ENCODE assay signal across 7 mouse cellular contexts in the genomic region with DNA sequence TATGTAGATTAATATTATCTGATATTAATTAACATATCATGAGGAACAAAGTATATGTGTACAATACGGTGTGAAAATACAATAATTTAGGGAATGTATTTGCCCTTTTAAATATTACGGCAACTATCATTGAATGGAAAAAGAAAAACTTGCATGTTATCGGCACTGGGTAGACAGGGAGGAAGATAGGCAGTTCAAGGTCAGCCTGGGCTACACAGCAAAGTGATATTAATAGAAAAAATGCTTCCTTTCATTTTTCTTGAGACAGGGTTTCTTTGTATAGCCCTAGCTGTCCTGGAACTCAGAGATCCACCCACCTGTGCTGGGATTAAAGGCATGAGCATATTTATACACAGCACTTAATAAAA. TPM values are rescaled to one million over a fixed set of nuclear protein-coding genes. Genes with fewer than 3 reads are reported as not detected.
DNase-seq lines count a peak whose midpoint lies in the region; ATAC-seq and TF ChIP-seq lines count a peak whose summit lies in the region.

No protein-coding gene starts in this region.

- ATAC-seq in lung, embryonic 14.5 days (ENCODE audit: insufficient read depth): no peak
- peak; percentile 1; the same call in 1 of the 2 replicates for ATAC-seq in limb, embryonic 11.5 days (ENCODE audit: insufficient number of reproducible peaks, low FRiP score, low TSS enrichment, low read depth)

- no peaks in the 10 kb centered on the region for H3K27me3 ChIP-seq in lung, embryonic 14.5 days (ENCODE audit: insufficient read depth, low read length)
- no peaks in the 10 kb centered on the region for H3K27me3 ChIP-seq in limb, embryonic 11.5 days (ENCODE audit: control insufficient read depth, insufficient read depth, low read length)
- no peaks in the 10 kb centered on the region for H3K27me3 ChIP-seq in small intestine, adult 2 months (ENCODE audit: control insufficient read depth, insufficient read depth, low read length)

- H3K9ac ChIP-seq in lung, embryonic 14.5 days: peak overlapping the region; percentile 91; the same call in 1 of the 2 replicates
- H3K9ac ChIP-seq in limb, embryonic 11.5 days (ENCODE audit: low read length): no peak overlapping the region

- peaks cover 3% of the 10 kb centered on the region; the same call in 1 of the 2 replicates for H3K4me1 ChIP-seq in lung, embryonic 14.5 days (ENCODE audit: insufficient read depth)
- peaks cover 3% of the 10 kb centered on the region for H3K4me1 ChIP-seq in embryonic fibroblast, embryonic 13.5 days (ENCODE audit: control insufficient read depth, insufficient read depth, low read length)
- 0 out of 2 replicates have a peak, but pooled peaks cover 4% of the 10 kb centered on the region for H3K4me1 ChIP-seq in limb, embryonic 11.5 days (ENCODE audit: control insufficient read depth, insufficient read depth, low read length)
- peaks cover 4% of the 10 kb centered on the region; the same call in 1 of the 2 replicates for H3K4me1 ChIP-seq in small intestine, adult 2 months (ENCODE audit: control insufficient read depth, insufficient read depth, insufficient read length, low read length)

- no peak for TF ChIP-seq POLR2A in embryonic fibroblast, embryonic 13.5 days (IDR thresholded peaks at IDR 0.05; ENCODE audit: low read depth, low read length)
- TF ChIP-seq POLR2A in small intestine, adult 2 months (IDR thresholded peaks at IDR 0.05; ENCODE audit: low read depth, low read length): no peak

- peak overlapping the region; percentile 97 for H3K27ac ChIP-seq in lung, embryonic 14.5 days (ENCODE audit: low read depth)
- peak overlapping the region; percentile 44; the same call in 1 of the 2 replicates for H3K27ac ChIP-seq in embryonic fibroblast, embryonic 13.5 days (ENCODE audit: insufficient read depth, low read length)
- H3K27ac ChIP-seq in limb, embryonic 11.5 days (replicated peaks; ENCODE audit: low read depth, low read length): no peak overlapping the region
- peak overlapping the region; percentile 74; the same call in 1 of the 2 replicates for H3K27ac ChIP-seq in small intestine, adult 2 months (ENCODE audit: insufficient read depth, low read depth, low read length)

- TF ChIP-seq CTCF in lung, embryonic 14.5 days (IDR thresholded peaks at IDR 0.05; ENCODE audit: low read depth): no peak
- TF ChIP-seq CTCF in embryonic fibroblast, embryonic 13.5 days (IDR thresholded peaks at IDR 0.05; ENCODE audit: borderline replicate concordance, insufficient read depth, low read length): no peak
- TF ChIP-seq CTCF in small intestine, adult 2 months (IDR thresholded peaks at IDR 0.05; ENCODE audit: extremely low read depth, insufficient read length, insufficient replicate concordance, low read depth, low read length): no peak

- peak overlapping the region; percentile 91 for H3K4me3 ChIP-seq in lung, embryonic 14.5 days (ENCODE audit: low read depth, low read length)
- H3K4me3 ChIP-seq in embryonic fibroblast, embryonic 13.5 days (ENCODE audit: insufficient read depth, low read length): no peak overlapping the region
- H3K4me3 ChIP-seq in limb, embryonic 11.5 days (ENCODE audit: low read depth, low read length): peak overlapping the region; percentile 91; the same call in 1 of the 2 replicates
- peak overlapping the region; percentile 90 for H3K4me3 ChIP-seq in small intestine, adult 2 months (ENCODE audit: low read depth, low read length)

- 29% methylated on average over 3 of the region's 3 CpGs for WGBS in lung, embryonic 14.5 days
- 54% methylated on average over 3 of the region's 3 CpGs for WGBS in limb, embryonic 11.5 days
- 17% methylated on average over 3 of the region's 3 CpGs for WGBS in small intestine, adult 2 months

- DNase-seq in lung, embryonic 14.5 days: peak; percentile 17
- DNase-seq in lung, postnatal 4 days: no peak
- DNase-seq in limb, embryonic 11.5 days (ENCODE audit: low spot score): no peak
- no peak for DNase-seq in cerebellum, postnatal 14 days
- DNase-seq in urinary bladder, adult 2 months (ENCODE audit: low spot score): no peak

- H3K4me2 ChIP-seq in lung, embryonic 14.5 days: peak overlapping the region; percentile 81
- H3K4me2 ChIP-seq in limb, embryonic 11.5 days (ENCODE audit: low read depth, severe bottlenecking): peak overlapping the region; percentile 77; the same call in 1 of the 2 replicates

- no peaks in the 10 kb centered on the region for H3K9me3 ChIP-seq in lung, embryonic 14.5 days (ENCODE audit: low read depth, low read length)
- no peaks in the 10 kb centered on the region for H3K9me3 ChIP-seq in limb, embryonic 11.5 days (ENCODE audit: control insufficient read depth, low read length)

- H3K36me3 ChIP-seq in lung, embryonic 14.5 days (ENCODE audit: insufficient read depth): peaks cover 5% of the 10 kb centered on the region; the same call in 1 of the 2 replicates
- H3K36me3 ChIP-seq in limb, embryonic 11.5 days (ENCODE audit: control insufficient read depth, insufficient read depth, low read length): no peaks in the 10 kb centered on the region
- no peaks in the 10 kb centered on the region for H3K36me3 ChIP-seq in small intestine, adult 2 months (ENCODE audit: control insufficient read depth, insufficient read depth, low read length)

RNA-seq across cellular contexts. Expression of gene Pspc1, which starts 0.8 kb away (rescaled TPM):
- 36.8 and 38.1 TPM in 2 replicates for polyA plus RNA-seq in lung, embryonic 14.5 days (2014; fragmentation: Nextera tagmentation; extraction: Ambion mirVana)
- polyA plus RNA-seq in embryonic fibroblast, embryonic 13.5 days (2011; ENCODE audit: insufficient read length, low read depth, missing spikeins): 47.7 and 57.4 TPM in 2 replicates
- 54.0 and 57.4 TPM in 2 replicates for polyA plus RNA-seq in limb, embryonic 11.5 days (2014; fragmentation: Nextera tagmentation; extraction: Ambion mirVana)
- 1.3 and 2.4 TPM in 2 replicates for polyA plus RNA-seq in small intestine, adult 2 months (2012; rRNA removed)
- 15.6 and 19.8 TPM in 2 replicates for polyA plus RNA-seq in urinary bladder, adult 2 months (2012; rRNA removed)

RNA-seq across cellular contexts. Expression of gene Zmym5, which starts 32.6 kb away (rescaled TPM):
- 22.2 and 23.3 TPM in 2 replicates for polyA plus RNA-seq in lung, embryonic 14.5 days (2014; fragmentation: Nextera tagmentation; extraction: Ambion mirVana)
- 34.6 and 43.3 TPM in 2 replicates for polyA plus RNA-seq in embryonic fibroblast, embryonic 13.5 days (2011; ENCODE audit: insufficient read length, low read depth, missing spikeins)
- polyA plus RNA-seq in limb, embryonic 11.5 days (2014; fragmentation: Nextera tagmentation; extraction: Ambion mirVana): 23.9 and 26.6 TPM in 2 replicates
- polyA plus RNA-seq in small intestine, adult 2 months (2012; rRNA removed): 1.1 and 2.7 TPM in 2 replicates
- 37.0 and 38.2 TPM in 2 replicates for polyA plus RNA-seq in urinary bladder, adult 2 months (2012; rRNA removed)
